Mouse (Mus musculus): Measurements from ENCODE around the gene Znfx1. TPM values are rescaled to one million over a fixed set of nuclear protein-coding genes. Genes with fewer than 3 reads are reported as not detected.

Znfx1 gene
- total RNA-seq (2014; rRNA removed) = 31.6 and 34.9 TPM in 2 replicates
- 4.9 and 5.8 TPM in 2 replicates for polyA plus RNA-seq (2015; fragmentation: Nextera tagmentation; extraction: Ambion mirVana)

DNA sequence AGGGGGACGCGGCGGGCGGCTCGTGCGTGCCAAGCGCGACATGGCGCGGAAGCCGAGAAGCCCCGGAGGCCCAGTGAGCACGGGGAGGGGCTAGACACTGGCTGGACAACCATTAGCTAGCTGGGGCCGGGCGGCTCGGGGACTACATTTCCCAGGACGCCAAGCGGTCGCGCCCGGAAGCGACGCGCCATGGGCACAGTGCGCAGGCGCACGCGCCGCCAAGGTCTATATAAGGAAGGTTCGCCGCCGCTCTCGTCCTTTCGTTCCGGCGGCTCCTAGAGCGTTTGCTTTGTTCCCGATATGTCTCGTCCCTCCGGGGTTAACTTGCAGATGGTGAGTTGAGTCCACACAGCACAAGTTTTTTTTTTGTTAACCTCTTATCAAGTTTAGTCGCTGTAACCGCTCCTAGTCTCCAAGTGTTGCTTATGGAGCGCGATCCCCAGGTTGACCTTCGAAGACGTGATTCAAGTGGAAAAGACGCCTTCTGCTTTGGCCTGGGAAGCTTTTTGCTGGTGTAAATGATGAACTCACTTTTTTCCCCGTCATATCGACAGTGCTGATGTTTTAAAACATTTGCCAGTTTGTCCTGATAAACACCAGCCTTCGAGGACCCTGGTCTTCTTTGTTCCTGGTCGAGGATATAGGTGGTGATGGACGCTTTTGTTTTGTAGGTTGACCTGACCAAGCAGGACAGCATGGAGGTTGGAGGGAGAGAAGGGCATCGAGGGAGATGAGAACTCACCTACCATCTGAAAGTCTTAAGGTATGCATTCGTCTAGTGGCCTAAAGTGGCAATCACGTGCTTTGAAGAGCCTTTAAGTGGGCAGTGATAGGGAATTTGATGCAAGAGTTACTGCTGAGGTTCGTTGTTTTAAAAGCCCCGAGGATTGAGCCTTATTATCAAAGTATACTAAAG lies at the start of gene Znfx1:
Znfx1 (minus strand) TSS at position 51 of the 916 bp plus-strand sequence.
- H3K27me3 ChIP-seq (ENCODE audit: insufficient read depth, low read length) = no peaks in the 10 kb centered on the region
- H3K4me3 ChIP-seq (ENCODE audit: low read length) = peak within 1 kb of the TSS; percentile 69
- peak within 1 kb of the TSS; percentile 88 for H3K27ac ChIP-seq
- ATAC-seq (peak; percentile 95), DNase-seq (ENCODE audit: low spot score) (peak; percentile 96)
- peak within 1 kb of the TSS; percentile 86 for H3K4me2 ChIP-seq (ENCODE audit: low read depth, low read length)
- peak; percentile 56 for TF ChIP-seq CTCF (IDR thresholded peaks at IDR 0.05; ENCODE audit: low read depth)
- peaks cover 16% of the 10 kb centered on the region for H3K4me1 ChIP-seq (ENCODE audit: insufficient read depth, low read length)
- H3K9ac ChIP-seq (replicated peaks; ENCODE audit: low read length) = peak within 1 kb of the TSS; percentile 95
- H3K9me3 ChIP-seq (ENCODE audit: low read length) = no peaks in the 10 kb centered on the region
- H3K36me3 ChIP-seq (ENCODE audit: insufficient read depth, low read length) = peaks cover 14% of the 10 kb centered on the region
- 2% methylated on average over 56 of the region's 57 CpGs for WGBS

DNA sequence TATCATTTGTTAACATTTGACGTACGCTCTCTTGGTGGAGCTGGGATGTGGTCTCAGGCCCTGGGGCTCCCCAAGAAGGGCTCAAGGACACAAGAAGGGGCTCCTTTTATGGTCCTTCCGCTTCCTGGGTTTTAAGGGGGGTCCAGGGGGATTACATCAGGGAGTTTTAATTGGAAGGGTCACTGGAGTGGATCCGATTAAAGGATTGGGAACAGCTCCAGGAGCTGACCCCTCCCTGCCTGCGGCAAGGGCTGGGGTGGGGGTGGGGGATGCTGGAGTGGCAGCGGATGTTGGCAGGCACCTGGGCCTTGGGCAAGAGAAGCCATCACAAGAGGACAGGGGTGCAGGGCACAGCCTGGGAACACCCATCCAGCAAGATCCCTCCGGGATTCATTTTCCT lies 49.4 kb upstream of the Znfx1 start:
- Histone ChIP-seq H3K4me2 (ENCODE audit: low read depth, low read length) (no peak overlapping the region), H3K36me3 (ENCODE audit: insufficient read depth, low read length) (no peaks in the 10 kb centered on the region), H3K27me3 (ENCODE audit: insufficient read depth, low read length) (no peaks in the 10 kb centered on the region), H3K9ac (replicated peaks; ENCODE audit: low read length) (no peak overlapping the region), H3K27ac (no peak overlapping the region), H3K9me3 (ENCODE audit: low read length) (no peaks in the 10 kb centered on the region), H3K4me1 (ENCODE audit: insufficient read depth, low read length) (no peaks in the 10 kb centered on the region), H3K4me3 (ENCODE audit: low read length) (no peak overlapping the region)
- 43% methylated on average over 7 of the region's 7 CpGs for WGBS
- peak; percentile 52 for ATAC-seq
- TF ChIP-seq CTCF (IDR thresholded peaks at IDR 0.05; ENCODE audit: low read depth) = no peak
- DNase-seq (ENCODE audit: low spot score) = peak; percentile 69

GRCm38 (mm10) chr2:167109506-167109905 lies 46.7 kb upstream of the Znfx1 start:
- no peak for DNase-seq (ENCODE audit: low spot score)
- Histone ChIP-seq H3K4me2 (ENCODE audit: low read depth, low read length) (no peak overlapping the region), H3K4me3 (ENCODE audit: low read length) (no peak overlapping the region), H3K27ac (no peak overlapping the region), H3K36me3 (ENCODE audit: insufficient read depth, low read length) (0 out of 2 replicates have a peak, but pooled peaks cover 2% of the 10 kb centered on the region), H3K4me1 (ENCODE audit: insufficient read depth, low read length) (no peaks in the 10 kb centered on the region), H3K9me3 (ENCODE audit: low read length) (no peaks in the 10 kb centered on the region), H3K9ac (replicated peaks; ENCODE audit: low read length) (no peak overlapping the region), H3K27me3 (ENCODE audit: insufficient read depth, low read length) (no peaks in the 10 kb centered on the region)
- no peak for TF ChIP-seq CTCF (IDR thresholded peaks at IDR 0.05; ENCODE audit: low read depth)
- WGBS = 83% methylated on average over 8 of the region's 8 CpGs
- ATAC-seq = no peak

- DNase-seq (ENCODE audit: low spot score) = peak; percentile 41
- WGBS = 52% methylated on average over 7 of the region's 7 CpGs
- no peak overlapping the region for H3K9ac ChIP-seq (replicated peaks; ENCODE audit: low read length)
- no peak for TF ChIP-seq CTCF (IDR thresholded peaks at IDR 0.05; ENCODE audit: low read depth)
- H3K4me1 ChIP-seq (ENCODE audit: insufficient read depth, low read length) = no peaks in the 10 kb centered on the region
- H3K36me3 ChIP-seq (ENCODE audit: insufficient read depth, low read length) = 0 out of 2 replicates have a peak, but pooled peaks cover 2% of the 10 kb centered on the region
- H3K9me3 ChIP-seq (ENCODE audit: low read length) = no peaks in the 10 kb centered on the region
- H3K27ac ChIP-seq = no peak overlapping the region
- ATAC-seq = no peak
- H3K27me3 ChIP-seq (ENCODE audit: insufficient read depth, low read length) = no peaks in the 10 kb centered on the region
- H3K4me3 ChIP-seq (ENCODE audit: low read length) = no peak overlapping the region
- no peak overlapping the region for H3K4me2 ChIP-seq (ENCODE audit: low read depth, low read length)
Observed at GRCm38 (mm10) chr2:167103546-167103945, 40.7 kb upstream of the Znfx1 start.

DNA sequence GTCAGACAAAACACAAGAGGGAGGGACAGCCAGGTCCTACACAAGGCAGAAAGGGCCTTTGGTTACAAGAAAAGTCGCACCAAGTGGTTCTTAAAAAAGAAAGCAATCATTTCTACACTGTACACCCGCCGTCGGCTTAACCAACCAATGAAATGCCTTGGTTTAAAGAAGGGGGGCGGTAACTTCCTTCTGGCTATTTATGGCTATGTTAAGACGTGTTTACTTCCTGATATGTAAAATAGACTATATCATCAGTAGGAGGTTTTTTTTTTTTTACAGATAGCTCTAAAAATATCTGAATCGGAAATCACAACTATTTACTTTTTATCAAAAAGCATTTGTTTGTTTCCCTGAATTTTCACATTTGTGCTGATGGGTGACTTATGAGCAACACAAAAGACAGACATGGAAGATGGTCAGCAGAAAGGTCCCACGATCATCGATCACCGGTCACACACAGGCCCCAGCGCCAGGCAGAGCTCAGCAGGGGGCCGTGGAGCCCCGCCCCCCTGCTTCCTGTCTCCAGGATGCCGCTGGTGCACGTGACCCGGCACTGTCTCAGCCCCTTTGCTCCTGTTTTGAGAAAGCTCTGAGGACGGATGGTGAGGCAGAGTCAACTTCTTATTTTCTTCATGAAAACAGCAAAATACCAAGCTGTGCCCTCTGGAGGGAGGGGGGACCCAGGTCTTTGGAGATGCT lies 39.1 kb upstream of the Znfx1 start:
- no peak for TF ChIP-seq CTCF (IDR thresholded peaks at IDR 0.05; ENCODE audit: low read depth)
- Histone ChIP-seq H3K9ac (replicated peaks; ENCODE audit: low read length) (no peak overlapping the region), H3K4me1 (ENCODE audit: insufficient read depth, low read length) (no peaks in the 10 kb centered on the region), H3K4me3 (ENCODE audit: low read length) (no peak overlapping the region), H3K36me3 (ENCODE audit: insufficient read depth, low read length) (0 out of 2 replicates have a peak, but pooled peaks cover 2% of the 10 kb centered on the region), H3K4me2 (ENCODE audit: low read depth, low read length) (no peak overlapping the region), H3K9me3 (ENCODE audit: low read length) (no peaks in the 10 kb centered on the region), H3K27ac (no peak overlapping the region), H3K27me3 (ENCODE audit: insufficient read depth, low read length) (no peaks in the 10 kb centered on the region)
- ATAC-seq (no peak), DNase-seq (ENCODE audit: low spot score) (no peak)
- 80% methylated on average over 17 of the region's 17 CpGs for WGBS

DNA sequence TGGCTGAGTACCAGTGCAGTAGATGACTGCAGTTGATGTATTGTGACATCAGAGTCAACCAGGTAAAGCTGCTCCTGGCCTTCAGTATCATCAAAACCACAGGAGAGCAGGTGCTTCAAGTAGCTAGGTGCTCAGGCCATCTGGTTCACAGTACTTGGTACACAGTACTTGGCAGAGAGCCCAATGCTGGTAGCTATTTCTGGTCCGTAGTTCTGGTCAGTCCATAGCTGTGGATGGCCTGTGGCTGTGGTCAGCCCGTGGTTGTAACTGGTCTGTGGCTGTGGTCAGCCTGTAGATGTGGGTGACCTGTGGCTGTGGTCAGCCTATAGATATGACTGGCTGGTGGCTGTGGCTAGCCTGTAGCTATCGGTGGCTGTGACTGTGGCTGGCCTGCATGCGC lies 31.9 kb upstream of the Znfx1 start:
- Histone ChIP-seq H3K4me3 (ENCODE audit: low read length) (no peak overlapping the region), H3K27me3 (ENCODE audit: insufficient read depth, low read length) (no peaks in the 10 kb centered on the region), H3K4me2 (ENCODE audit: low read depth, low read length) (no peak overlapping the region), H3K9ac (replicated peaks; ENCODE audit: low read length) (no peak overlapping the region), H3K9me3 (ENCODE audit: low read length) (no peaks in the 10 kb centered on the region), H3K36me3 (ENCODE audit: insufficient read depth, low read length) (no peaks in the 10 kb centered on the region), H3K27ac (no peak overlapping the region), H3K4me1 (ENCODE audit: insufficient read depth, low read length) (no peaks in the 10 kb centered on the region)
- 87% methylated on average over 4 of the region's 4 CpGs for WGBS
- ATAC-seq = 0 out of 2 replicates have a peak, but pooled peaks have one; percentile 38
- DNase-seq (ENCODE audit: low spot score) = no peak
- TF ChIP-seq CTCF (IDR thresholded peaks at IDR 0.05; ENCODE audit: low read depth) = no peak
